Mouse (Mus musculus) small intestine, adult 2 months (tissue): ENCODE measurements around the gene Tmem209.

Source experiments
- CTCF ChIP-seq: fragments of 200-500 bp; IDR thresholded peaks from 2 replicates; pipeline ENCODE4 v1.5.1; 2012; ENCODE audit warnings: low read depth, mild to moderate bottlenecking, control low read depth, inconsistent platforms, low read length, moderate library complexity, mixed read lengths; ENCODE audit not compliant: insufficient replicate concordance, insufficient read length; ENCODE audit errors: extremely low read depth
- POLR2A ChIP-seq: fragments of 200-500 bp; IDR thresholded peaks from 2 replicates; pipeline ENCODE4 v1.6.1; 2012; ENCODE audit warnings: low read depth, mild to moderate bottlenecking, control low read depth, inconsistent platforms, low read length, moderate library complexity

- TF ChIP-seq POLR2A (no peak), CTCF (no peak)
These were observed 42.3 kb upstream of the Tmem209 start for GRCm38 (mm10) chr6:30551644-30552580.
